Mouse (Mus musculus): ENCODE data around the gene Gm5148. TPM values are rescaled to one million over a fixed set of nuclear protein-coding genes. Genes with fewer than 3 reads are reported as not detected.

Gene Gm5148
- 1.5 TPM for polyA plus RNA-seq (2017; shearing (Covaris generic))

DNA sequence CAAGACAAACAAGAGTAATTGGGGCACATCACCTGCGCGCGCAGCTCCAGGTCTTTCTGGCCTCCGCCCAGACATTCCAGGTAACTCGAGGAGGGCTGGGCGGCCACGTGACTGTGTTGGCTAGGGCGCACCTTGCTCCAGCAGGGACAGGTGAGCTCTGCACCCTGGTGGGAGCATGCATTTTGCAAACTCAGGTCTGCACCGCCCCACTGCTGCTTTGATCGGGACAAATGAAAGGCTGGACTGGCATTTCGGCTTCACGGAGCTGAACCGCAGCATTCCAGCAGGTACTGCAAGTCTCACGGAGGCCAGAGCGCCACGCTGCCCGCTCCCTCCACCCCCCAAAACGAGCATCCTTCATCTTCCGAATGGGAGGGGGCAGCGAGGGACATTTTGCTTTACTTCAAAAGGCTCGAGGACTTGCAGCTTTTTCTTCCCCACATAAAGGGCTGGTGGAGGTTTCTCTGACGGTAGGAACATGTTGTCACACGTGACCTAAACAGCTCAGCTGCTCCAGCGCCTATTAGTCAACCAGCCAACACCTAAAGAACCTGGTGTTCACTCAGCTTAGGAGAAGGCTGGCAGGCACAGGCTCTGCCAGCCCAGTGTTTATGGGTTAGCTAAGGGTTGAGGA lies at the start of gene Gm5148:
Gene Gm5148 (minus strand): TSS at position 320 of the 634 bp plus-strand sequence.

Other genes starting within 250 kb of the Gm5148 start
- 266 TPM for gene Spry1, start 84.5 kb downstream of the Gm5148 start, polyA plus RNA-seq (2017; shearing (Covaris generic))